Mouse (Mus musculus): ENCODE measurements at regions not wholly inside any gene's neighbourhood (a gene's known extent, or its start where the extent isn't known, plus 50 kb on each side); places are given as distances from the start of the nearest gene placed in this dataset.

GRCm38 (mm10) chr5:52092273-52092672 lies 98.0 kb downstream of the Dhx15 start:
- DNase-seq (ENCODE audit: low spot score), result no peak

- no peak for DNase-seq (ENCODE audit: low spot score)
Observed at GRCm38 (mm10) chr5:52088131-52088530, 102.2 kb downstream of the Dhx15 start.

DNA sequence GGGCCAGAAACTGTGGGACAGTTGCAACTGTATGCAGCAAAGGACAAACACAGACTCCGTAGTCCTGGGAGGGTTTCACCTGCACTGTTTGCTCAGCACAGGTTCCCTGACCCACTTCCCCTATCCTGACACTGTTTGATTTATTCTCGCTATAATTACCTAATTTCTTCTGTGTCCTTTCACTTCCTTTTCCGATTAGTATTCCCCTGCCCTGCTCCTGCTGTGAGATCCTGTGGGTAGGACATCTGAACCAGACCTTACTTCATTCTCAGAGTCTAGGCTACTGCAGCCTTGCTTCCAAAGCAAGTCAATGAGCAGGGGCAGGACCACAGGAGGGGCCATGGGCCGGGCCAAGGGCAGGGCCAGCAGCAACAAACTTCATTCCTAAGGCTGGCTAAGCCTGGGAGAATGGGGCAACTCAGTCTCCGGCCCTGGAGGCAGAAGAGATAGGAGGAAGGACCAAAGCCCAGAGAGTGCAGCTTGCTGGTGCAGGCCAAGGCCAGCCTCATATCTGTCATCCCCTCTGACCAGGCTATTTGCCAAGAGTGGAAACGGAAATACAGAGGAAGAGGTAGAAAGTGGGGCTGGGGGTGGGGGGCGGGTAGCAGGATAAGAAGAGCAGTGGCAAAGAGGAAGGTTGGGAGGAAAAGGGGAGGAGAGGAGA lies 103.4 kb downstream of the Dhx15 start:
- DNase-seq (ENCODE audit: low spot score), result no peak

DNA sequence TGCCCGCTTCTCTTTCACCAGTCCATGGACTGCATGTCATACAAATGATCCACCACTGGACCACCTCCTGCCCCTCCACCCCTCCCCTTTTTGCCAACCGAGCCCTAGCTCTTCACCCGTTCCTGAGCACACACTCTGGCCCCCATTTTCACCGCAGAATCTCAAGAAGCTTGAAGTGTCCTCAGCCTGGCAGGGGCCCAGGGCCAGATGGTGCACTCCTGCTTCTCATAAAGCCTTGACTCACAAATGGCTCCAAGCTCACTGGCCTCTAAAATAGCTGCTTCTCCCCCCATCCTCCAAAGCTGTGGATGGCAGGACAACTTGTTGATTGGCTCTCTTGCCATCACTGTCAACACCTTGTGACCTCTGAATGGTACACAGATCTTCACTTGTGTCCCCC lies 110.0 kb downstream of the Dhx15 start:
- no peak for DNase-seq (ENCODE audit: low spot score)

DNA sequence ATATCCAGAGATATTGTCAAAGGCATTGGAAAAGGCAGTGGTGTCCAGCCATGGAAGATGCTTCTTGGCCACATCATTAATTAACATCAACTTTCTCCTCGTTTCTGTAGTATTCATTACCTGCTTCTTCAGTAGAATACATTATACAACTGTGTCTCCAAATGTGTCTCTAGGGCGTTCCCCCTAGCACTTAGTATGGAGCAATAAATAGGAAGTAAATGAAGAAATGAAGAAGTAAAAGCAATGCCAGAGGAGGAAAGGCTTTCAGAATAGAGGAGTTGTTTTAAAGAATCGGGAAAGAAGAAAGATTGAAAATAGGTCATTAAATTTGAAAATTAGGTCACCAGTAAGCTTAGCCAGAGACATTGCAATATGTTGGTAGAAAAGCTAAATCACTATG lies 112.6 kb downstream of the Dhx15 start:
- DNase-seq (ENCODE audit: low spot score), result no peak

- no peak for DNase-seq (ENCODE audit: low spot score)
Observed at GRCm38 (mm10) chr5:52075096-52075495, 115.2 kb downstream of the Dhx15 start.

DNA sequence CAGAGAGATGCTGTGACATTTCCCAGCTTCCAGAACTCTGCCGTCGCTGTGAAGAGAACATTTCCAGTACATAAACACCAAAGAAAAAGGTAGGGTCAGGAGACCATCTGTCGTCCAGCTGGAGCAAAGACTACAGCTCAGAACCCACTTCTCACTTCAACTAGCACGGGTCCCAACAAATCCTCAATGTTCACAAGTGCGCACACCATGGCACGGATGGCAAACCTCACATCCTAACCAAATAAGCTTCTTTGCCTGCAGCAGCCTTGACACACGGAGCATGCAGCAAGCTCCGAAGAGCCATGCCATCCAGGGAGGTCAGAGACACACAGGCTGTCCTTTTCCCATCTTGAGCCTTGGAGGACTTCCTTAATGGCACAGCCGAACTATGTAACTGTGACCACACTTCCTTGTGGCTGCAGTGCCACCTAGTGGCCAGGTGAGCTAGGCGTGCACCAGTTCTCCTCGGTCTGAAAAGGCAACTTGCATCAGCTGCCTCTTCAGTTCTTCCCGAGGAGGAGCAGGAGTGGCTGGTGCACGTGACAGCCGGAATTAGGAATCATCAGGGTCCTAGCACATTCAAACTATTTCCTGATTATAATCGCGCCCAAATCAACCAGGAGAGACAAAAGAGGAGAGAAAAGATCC lies 125.4 kb downstream of the Dhx15 start:
- DNase-seq (ENCODE audit: low spot score), result peak; percentile 71

- DNase-seq (ENCODE audit: low spot score), result no peak
Observed at GRCm38 (mm10) chr5:52062214-52062613, 128.1 kb downstream of the Dhx15 start.

- no peak for DNase-seq (ENCODE audit: low spot score)
Observed at GRCm38 (mm10) chr5:52061226-52061625, 129.1 kb downstream of the Dhx15 start.

DNA sequence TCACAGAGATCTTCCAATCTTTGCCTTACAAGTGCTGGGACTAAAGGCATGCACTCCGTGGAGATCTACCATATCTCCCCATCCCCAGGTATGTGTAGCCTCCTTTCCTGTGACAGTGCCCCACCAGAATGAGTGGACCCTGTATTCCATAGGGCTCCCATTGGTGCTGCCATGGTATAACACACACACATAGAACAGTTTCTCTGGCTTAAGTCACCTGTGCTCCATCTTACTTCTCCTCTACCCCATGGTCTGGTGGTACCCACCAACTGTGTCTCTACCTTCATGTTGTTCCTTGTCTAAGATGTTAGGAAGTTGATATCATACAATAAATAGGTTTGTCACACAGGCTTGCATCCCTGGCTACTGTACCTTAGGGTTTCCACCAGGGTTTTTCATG lies 133.1 kb downstream of the Dhx15 start:
- no peak for DNase-seq (ENCODE audit: low spot score)

DNA sequence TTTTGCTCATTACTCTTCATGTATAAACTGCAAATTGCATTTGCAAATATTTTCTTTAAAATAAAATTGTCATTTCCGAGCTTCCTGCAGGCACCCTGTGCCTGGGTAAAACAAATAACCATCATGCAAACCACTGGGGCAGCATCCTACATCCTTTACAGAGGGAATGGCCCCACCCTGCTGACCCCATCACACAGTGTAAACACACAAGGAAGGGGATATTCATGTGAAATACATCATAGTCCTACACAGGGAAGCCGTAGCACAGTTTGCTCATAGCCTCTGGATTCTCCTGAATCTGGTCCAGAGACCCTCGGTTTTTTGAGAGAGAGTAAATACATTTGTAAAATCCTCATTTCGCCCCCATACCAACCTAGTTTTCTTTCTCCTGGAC lies 138.2 kb downstream of the Dhx15 start:
- no peak for DNase-seq (ENCODE audit: low spot score)

GRCm38 (mm10) chr5:52051383-52052071 lies 138.8 kb downstream of the Dhx15 start:
- no peak for DNase-seq (ENCODE audit: low spot score)

DNA sequence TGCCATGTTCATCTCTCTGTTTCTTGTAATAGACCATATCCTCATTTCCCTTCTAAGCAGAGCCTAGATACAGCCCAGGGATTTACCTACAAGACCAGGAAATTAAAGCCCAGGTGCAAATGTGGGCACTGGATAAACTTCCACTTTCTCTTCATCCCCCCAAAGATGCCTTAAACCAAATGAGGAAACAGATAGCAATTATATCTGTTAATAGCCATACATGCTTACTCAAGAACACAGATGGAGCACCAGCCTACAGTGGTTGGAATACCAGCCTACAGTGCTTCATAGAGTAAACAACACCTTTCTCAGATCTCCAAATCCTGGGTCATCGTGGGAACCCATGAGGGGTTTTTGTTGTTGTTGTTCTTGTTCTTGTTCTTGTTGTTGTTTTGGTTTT lies 141.5 kb downstream of the Dhx15 start:
- no peak for DNase-seq (ENCODE audit: low spot score)

GRCm38 (mm10) chr5:52046704-52047103 lies 143.6 kb downstream of the Dhx15 start:
- DNase-seq (ENCODE audit: low spot score), result no peak

DNA sequence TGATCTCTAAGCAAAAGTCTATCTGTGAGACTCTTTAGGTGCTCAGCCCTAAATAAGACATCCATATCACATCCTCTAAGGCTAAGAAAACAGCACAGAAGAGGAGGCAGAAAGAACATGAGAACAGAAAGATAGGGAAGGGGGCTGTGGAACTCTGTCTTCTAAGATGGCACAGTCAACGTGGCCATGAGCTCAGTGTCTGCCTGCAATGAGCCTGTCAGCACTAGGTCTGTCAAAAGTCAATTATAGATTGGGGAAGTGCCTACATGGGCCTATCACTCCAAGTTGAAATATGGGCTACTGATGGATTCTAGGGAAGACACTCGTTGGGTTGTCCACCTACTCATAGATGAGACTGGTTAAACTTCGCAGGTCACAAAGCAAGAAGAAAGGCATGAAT lies 146.2 kb downstream of the Dhx15 start:
- DNase-seq (ENCODE audit: low spot score), result no peak

- no peak for DNase-seq (ENCODE audit: low spot score)
Observed at GRCm38 (mm10) chr5:52041447-52041846, 148.9 kb downstream of the Dhx15 start.

DNA sequence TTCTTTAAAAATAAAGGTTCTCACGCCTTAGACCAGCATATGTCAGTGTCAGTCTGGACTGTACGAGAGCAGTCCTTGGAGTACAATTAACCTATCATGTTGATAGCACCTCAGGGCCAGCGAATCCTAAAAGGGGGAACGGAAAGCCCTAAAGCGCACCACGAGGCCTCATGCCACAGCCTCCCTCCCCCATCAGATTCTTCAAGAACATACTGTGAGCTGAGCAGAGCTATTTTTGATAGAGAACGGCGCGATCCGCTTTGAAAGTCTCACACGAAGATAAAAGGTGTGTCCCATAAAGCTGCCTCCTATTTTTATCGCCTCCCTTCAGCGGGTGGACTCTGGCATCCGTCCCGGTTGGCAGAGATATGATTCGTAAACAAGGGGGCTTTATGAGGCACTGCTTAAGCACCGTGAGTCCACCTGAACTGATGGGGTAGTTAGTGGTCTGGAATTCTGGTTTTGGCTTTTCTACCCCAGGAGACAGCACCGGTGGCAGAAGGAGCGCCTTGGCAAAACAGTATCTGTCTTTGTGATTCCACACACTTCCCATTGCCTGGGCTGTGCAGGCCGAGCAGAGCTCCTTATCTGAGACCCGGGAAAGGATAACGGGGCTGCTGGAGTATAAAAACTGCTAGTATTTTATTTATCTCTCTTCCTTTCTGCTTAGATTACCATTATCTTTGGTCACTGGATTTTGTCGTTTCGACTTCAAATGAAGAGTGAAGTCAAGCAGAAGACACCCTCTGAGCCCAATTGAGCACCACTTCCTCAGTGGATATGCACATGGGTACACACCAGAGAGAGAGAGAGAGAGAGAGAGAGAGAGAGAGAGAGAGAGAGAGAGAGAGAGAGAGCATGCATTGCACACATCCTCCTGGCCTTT lies 149.6 kb downstream of the Dhx15 start:
- no peak for DNase-seq (ENCODE audit: low spot score)

- DNase-seq (ENCODE audit: low spot score), result no peak
Observed at GRCm38 (mm10) chr5:52035339-52035738, 155.0 kb downstream of the Dhx15 start.

DNA sequence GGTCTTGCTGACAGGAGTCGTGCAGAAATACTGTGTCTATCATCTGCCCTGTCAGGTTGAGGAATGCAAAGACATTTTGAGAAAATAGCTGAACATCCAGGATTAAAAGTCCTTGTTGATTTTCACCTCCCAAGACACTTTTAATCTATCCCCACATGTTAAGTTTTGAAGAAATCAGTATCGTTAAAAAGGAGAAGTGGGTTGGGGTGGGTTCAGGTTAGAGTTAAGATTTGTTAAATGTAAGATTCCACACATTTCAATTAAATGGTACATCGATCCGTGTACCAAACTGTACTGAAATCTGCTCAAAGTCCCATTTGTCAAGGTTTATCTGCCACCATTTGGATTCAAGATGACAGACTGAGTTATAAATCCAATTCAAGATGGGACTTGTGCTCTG lies 162.8 kb downstream of the Dhx15 start:
- DNase-seq (ENCODE audit: low spot score), result no peak

GRCm38 (mm10) chr5:52026148-52026547 lies 164.2 kb downstream of the Dhx15 start:
- no peak for DNase-seq (ENCODE audit: low spot score)

DNA sequence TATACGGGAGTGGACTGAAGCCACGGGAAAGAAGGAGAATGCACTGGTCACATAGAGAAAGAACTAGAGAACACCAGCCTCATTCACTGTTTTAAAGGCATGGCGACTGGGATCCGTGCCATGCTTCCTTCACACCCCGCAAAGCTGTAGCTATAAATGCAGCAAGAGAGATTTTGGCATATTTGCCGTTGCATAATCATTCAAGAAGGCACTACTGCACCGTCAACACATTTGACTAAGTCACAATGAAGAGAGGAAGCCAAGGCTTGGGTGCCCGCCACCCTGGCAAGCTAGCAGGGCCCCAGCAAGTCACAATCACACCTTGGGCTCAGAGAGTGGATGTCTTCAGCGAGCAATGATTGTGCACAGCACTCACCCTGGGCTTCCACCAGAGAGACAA lies 167.1 kb downstream of the Dhx15 start:
- no peak for DNase-seq (ENCODE audit: low spot score)

- DNase-seq (ENCODE audit: low spot score), result no peak
Observed at GRCm38 (mm10) chr5:52016992-52017391, 173.3 kb downstream of the Dhx15 start.

Measured in thymus, postnatal 0 days (tissue).